Mouse (Mus musculus): ENCODE measurements at regions not wholly inside any gene's neighbourhood (a gene's known extent, or its start where the extent isn't known, plus 50 kb on each side); places are given as distances from the start of the nearest gene placed in this dataset.

GRCm38 (mm10) chr7:138006971-138007370 lies 390.6 kb downstream of the Tcerg1l start:
- TF ChIP-seq CTCF (IDR thresholded peaks at IDR 0.05; ENCODE audit: low read depth, low read length), result no peak
- TF ChIP-seq POLR2A (IDR thresholded peaks at IDR 0.05; ENCODE audit: extremely low read depth, insufficient read depth, low read length), result no peak
